Mouse (Mus musculus) CH12.LX (cell line): Measurements from ENCODE around the gene Scaf11.

Source experiments
- CHD1 ChIP-seq: IDR thresholded peaks from 2 replicates; pipeline ENCODE4 v1.6.1; 2012; ENCODE audit warnings: low read depth, low read length, improper control_type of control experiment, inconsistent platforms
- CTCF ChIP-seq, 2 experiments: IDR thresholded peaks in 1 of 2; conservative IDR thresholded peaks in 1 of 2; 2 replicates each; pipeline ENCODE4 v1.5.1; 2011 to 2012; ENCODE audit warnings: low read depth in 2 of 2, low read length in 2 of 2, improper control_type of control experiment in 1 of 2, inconsistent platforms in 1 of 2, mild to moderate bottlenecking in 1 of 2, moderate library complexity in 1 of 2
- IRF4 ChIP-seq: IDR thresholded peaks from 2 replicates; pipeline ENCODE4 v1.6.1; 2014; ENCODE audit warnings: low read depth, mild to moderate bottlenecking, inconsistent platforms, low read length, improper control_type of control experiment
- MAX ChIP-seq: IDR thresholded peaks from 2 replicates; pipeline ENCODE4 v1.6.1; 2011; ENCODE audit warnings: low read length, improper control_type of control experiment
- MYC ChIP-seq: IDR thresholded peaks from 2 replicates; pipeline ENCODE4 v1.6.1; 2011; ENCODE audit warnings: low read depth, mild to moderate bottlenecking, improper control_type of control experiment, low read length
- TCF12 ChIP-seq: IDR thresholded peaks from 2 replicates; pipeline ENCODE4 v1.6.1; 2014; ENCODE audit warnings: low read depth, mild to moderate bottlenecking, inconsistent platforms, low read length, improper control_type of control experiment
- USF1 ChIP-seq: IDR thresholded peaks from 2 replicates; pipeline ENCODE4 v1.6.1; 2014; ENCODE audit warnings: low read depth, mild to moderate bottlenecking, inconsistent platforms, low read length, improper control_type of control experiment

- TF ChIP-seq MYC (no peak), CTCF (conservative IDR thresholded peaks at IDR 0.05 in 1 of 2, IDR thresholded peaks at IDR 0.05 in 1 of 2; ENCODE audit: low read depth in 2 of 2, low read length in 2 of 2) (0 out of 4 replicates have a peak, but pooled peaks of 1 of the 2 experiments have one; percentile 13), IRF4 (no peak), USF1 (no peak), MAX (no peak), TCF12 (no peak), CHD1 (no peak)
Measured at GRCm38 (mm10) chr15:96434202-96434601, 26.4 kb downstream of the Scaf11 start.
